Mouse (Mus musculus) midbrain, embryonic 15.5 days (tissue): ENCODE results near the gene Ogfod2. TPM values are rescaled to one million over a fixed set of nuclear protein-coding genes. Genes with fewer than 3 reads are reported as not detected.
A peak's percentile ranks its signal among the peaks of the same experiment; 100 is the strongest.

Experiments used
- ATAC-seq: fragments of 200-750 bp; cut with Nextera tagmentation; replicated peaks from 2 replicates; pipeline ENCODE4 v1.8.0; 2017; ENCODE audit warnings: moderate TSS enrichment
- H3K27ac ChIP-seq: fragments of 300-500 bp; sonication (generic); 2 replicates; pipeline ENCODE4 v1.5.1; 2015; ENCODE audit warnings: mild to moderate bottlenecking, inconsistent platforms
- H3K27me3 ChIP-seq: fragments of 300-500 bp; sonication (generic); replicated peaks from 2 replicates; pipeline ENCODE4 v1.6.1; 2015; ENCODE audit warnings: inconsistent platforms
- H3K36me3 ChIP-seq: fragments of 300-500 bp; sonication (generic); replicated peaks from 2 replicates; pipeline ENCODE4 v1.6.1; 2015; ENCODE audit warnings: inconsistent platforms
- H3K4me1 ChIP-seq: fragments of 300-500 bp; sonication (generic); 2 replicates; pipeline ENCODE4 v1.6.1; 2015; ENCODE audit warnings: inconsistent platforms
- H3K4me2 ChIP-seq: fragments of 300-500 bp; sonication (generic); 2 replicates; pipeline ENCODE4 v1.6.1; 2015; ENCODE audit warnings: inconsistent platforms, mild to moderate bottlenecking, moderate library complexity
- H3K4me3 ChIP-seq: fragments of 300-500 bp; sonication (generic); 2 replicates; pipeline ENCODE4 v1.5.1; 2015; ENCODE audit warnings: mild to moderate bottlenecking, inconsistent platforms
- H3K9ac ChIP-seq: fragments of 300-500 bp; sonication (generic); 2 replicates; pipeline ENCODE4 v1.6.1; 2015; ENCODE audit warnings: mild to moderate bottlenecking, inconsistent platforms
- H3K9me3 ChIP-seq: fragments of 300-500 bp; sonication (generic); 2 replicates; pipeline ENCODE4 v1.6.1; 2016; ENCODE audit warnings: inconsistent platforms
- WGBS: fragments of 180-500 bp; shearing (Covaris S2); methylation state at CpG from one replicate; pipeline ENCODE4 v1.1.7; 2015; ENCODE audit warnings: mixed read lengths; 5-methylcytosine and 5-hydroxymethylcytosine counted together
- polyA plus RNA-seq: library from polyadenylated mRNA; unstranded; fragments of >200 nt; fragmentation: Nextera tagmentation; extraction: Ambion mirVana; gene quantifications from 2 replicates; pipeline ENCODE4 v1.2.1, GENCODE M21; 2015

Gene Ogfod2
- polyA plus RNA-seq, 1 experiment from 2014 or later = 37.7 TPM

DNA sequence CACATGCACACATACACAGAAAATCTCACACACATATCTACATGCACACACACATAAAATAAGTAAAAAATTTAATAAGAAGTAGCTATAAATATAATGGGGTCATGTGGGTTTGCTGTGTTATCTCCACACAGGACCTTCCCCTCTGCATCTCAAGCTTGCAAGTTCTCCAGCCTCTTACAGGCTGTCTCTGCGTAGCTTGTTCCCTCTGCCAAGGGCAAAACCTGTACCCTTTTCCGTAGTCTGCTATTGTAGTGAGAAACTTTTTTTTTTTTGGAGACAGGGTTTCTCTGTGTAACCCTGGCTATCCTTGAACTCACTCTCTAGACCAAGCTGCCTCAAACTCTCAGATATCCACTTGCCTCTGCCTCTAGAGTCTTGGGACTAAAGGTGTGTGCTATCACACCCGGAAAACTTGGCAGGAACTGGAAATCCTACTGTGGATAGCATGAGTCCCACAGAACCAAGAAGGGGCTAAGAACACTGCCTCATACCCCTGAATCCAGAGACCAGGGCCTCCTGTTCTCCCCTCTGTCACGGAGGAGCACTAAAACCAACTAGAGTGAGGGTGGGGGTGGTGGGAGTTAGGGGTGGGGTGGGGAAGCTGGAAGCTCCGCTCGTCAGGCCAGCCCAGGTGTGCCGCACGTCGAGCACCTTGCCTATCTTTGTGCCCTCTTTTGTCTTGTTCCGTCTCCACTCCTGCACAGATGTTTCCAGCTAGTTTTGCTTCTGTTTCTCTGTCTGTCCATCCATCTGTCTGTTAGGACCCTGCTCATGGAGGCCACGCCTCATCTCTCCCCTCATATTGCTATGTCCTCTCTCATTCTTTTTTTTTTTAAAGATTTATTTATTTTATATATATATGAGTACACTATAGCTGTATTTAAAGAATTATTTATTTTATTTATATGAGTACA, 11.7 kb upstream of the Ogfod2 start:
- Histone ChIP-seq H3K4me1 (peaks cover 4% of the 10 kb centered on the region; the same call in 1 of the 2 replicates), H3K9me3 (no peaks in the 10 kb centered on the region), H3K4me3 (no peak overlapping the region), H3K27me3 (no peaks in the 10 kb centered on the region), H3K36me3 (no peaks in the 10 kb centered on the region), H3K27ac (no peak overlapping the region), H3K4me2 (no peak overlapping the region), H3K9ac (no peak overlapping the region)
- 92% methylated on average over 11 of the region's 11 CpGs for WGBS
- no peak for ATAC-seq

DNA sequence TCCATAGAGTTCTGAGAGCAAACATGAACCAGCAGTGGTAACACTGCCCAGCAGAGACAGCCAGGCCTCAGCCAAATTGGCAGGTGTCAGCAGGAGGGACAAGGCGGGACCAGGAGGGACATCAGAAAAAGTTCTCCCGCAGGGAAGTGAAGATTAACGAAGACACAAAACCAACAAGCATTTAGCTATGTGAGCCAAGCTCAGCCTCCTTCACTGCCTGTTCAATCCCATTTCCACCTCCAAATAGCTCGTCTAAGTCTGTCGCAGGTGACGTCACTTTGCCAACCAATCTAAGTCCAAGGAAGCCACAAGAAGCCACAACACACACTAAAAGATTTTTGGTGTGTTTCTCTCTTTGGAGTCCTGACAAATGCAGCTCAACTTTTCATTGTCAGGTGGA, 9.8 kb upstream of the Ogfod2 start:
- WGBS = 78% methylated on average over 6 of the region's 6 CpGs
- Histone ChIP-seq H3K4me3 (no peak overlapping the region), H3K9me3 (no peaks in the 10 kb centered on the region), H3K27me3 (no peaks in the 10 kb centered on the region), H3K4me1 (no peaks in the 10 kb centered on the region), H3K4me2 (no peak overlapping the region), H3K27ac (no peak overlapping the region), H3K9ac (no peak overlapping the region), H3K36me3 (no peaks in the 10 kb centered on the region)
- ATAC-seq = no peak

DNA sequence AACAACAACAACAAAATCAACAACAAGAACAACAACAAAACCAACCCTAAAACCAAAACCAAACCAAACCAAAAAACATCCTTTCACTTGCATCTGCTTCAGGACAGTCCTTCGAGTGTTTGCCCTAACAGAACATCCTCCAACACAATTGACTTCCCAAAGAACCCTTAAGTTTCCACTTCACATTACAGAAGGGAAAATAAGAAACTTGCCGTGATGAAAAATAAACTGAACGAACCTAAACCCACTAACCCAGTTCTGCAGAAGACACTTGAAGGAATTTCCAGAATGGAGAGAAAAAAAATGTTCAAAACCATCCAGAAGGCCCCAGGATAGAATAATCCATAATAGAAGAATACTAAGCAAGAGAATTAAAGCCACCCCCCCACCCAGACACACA, 9.1 kb upstream of the Ogfod2 start:
- Histone ChIP-seq H3K36me3 (no peaks in the 10 kb centered on the region), H3K27me3 (no peaks in the 10 kb centered on the region), H3K4me3 (no peak overlapping the region), H3K4me2 (no peak overlapping the region), H3K4me1 (no peaks in the 10 kb centered on the region), H3K9ac (no peak overlapping the region), H3K27ac (no peak overlapping the region), H3K9me3 (no peaks in the 10 kb centered on the region)
- no peak for ATAC-seq
- WGBS = 85% methylated on average over 3 of the region's 3 CpGs

GRCm38 (mm10) chr5:124103552-124103951, 8.5 kb upstream of the Ogfod2 start:
- ATAC-seq = no peak
- no peaks in the 10 kb centered on the region for H3K9me3 ChIP-seq
- no peaks in the 10 kb centered on the region for H3K36me3 ChIP-seq
- H3K4me3 ChIP-seq = no peak overlapping the region
- no peak overlapping the region for H3K27ac ChIP-seq
- WGBS = 92% methylated on average over 9 of the region's 9 CpGs
- no peak overlapping the region for H3K9ac ChIP-seq
- no peak overlapping the region for H3K4me2 ChIP-seq
- H3K27me3 ChIP-seq = no peaks in the 10 kb centered on the region
- no peaks in the 10 kb centered on the region for H3K4me1 ChIP-seq

GRCm38 (mm10) chr5:124111077-124111741, 888 bp upstream of the Ogfod2 start:
- Histone ChIP-seq H3K27me3 (no peaks in the 10 kb centered on the region), H3K36me3 (no peaks in the 10 kb centered on the region), H3K4me3 (peak overlapping the region; percentile 77), H3K4me1 (peaks cover 26% of the 10 kb centered on the region), H3K9me3 (no peaks in the 10 kb centered on the region), H3K9ac (peak overlapping the region; percentile 4), H3K27ac (peak overlapping the region; percentile 94), H3K4me2 (peak overlapping the region; percentile 80)
- ATAC-seq = peak; percentile 38
- 22% methylated on average over 17 of the region's 17 CpGs for WGBS

DNA sequence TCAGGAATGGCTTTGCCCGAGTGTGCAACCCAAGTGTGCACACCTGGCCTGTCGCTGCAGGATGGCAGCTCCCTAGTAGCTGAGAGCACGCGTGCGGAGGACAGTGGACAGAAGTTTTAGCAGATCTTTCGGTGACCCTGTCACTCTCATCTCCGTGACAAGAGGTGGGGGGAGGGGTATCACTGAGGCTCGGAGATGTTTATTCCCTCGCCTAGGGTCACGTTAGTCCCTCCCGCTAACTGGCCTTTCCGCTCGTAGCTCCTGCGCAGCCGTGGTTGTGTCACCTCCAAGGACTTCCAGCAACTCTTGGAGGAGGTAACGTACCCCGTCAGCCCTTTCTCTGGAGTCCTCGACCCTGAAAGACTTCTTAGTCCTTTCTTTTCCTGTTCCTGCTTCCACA, 434 bp downstream of the Ogfod2 start:
- H3K27ac ChIP-seq = peak overlapping the region; percentile 94
- peaks cover 38% of the 10 kb centered on the region for H3K4me1 ChIP-seq
- H3K36me3 ChIP-seq = no peaks in the 10 kb centered on the region
- ATAC-seq = no peak
- peak overlapping the region; percentile 80 for H3K4me2 ChIP-seq
- H3K27me3 ChIP-seq = no peaks in the 10 kb centered on the region
- H3K9ac ChIP-seq = peak overlapping the region; percentile 74
- H3K4me3 ChIP-seq = peak overlapping the region; percentile 77
- under 1% methylated on average over 18 of the region's 18 CpGs for WGBS
- H3K9me3 ChIP-seq = no peaks in the 10 kb centered on the region

- H3K4me1 ChIP-seq = peaks cover 43% of the 10 kb centered on the region
- 19% methylated on average over 14 of the region's 14 CpGs for WGBS
These were observed 933 bp downstream of the Ogfod2 start for GRCm38 (mm10) chr5:124113030-124113429.

GRCm38 (mm10) chr5:124114276-124115025, 2.4 kb downstream of the Ogfod2 start:
- Histone ChIP-seq H3K36me3 (no peaks in the 10 kb centered on the region; the same call in 1 of the 2 replicates), H3K27ac (no peak overlapping the region), H3K27me3 (no peaks in the 10 kb centered on the region), H3K9ac (no peak overlapping the region), H3K4me3 (no peak overlapping the region), H3K4me1 (peaks cover 45% of the 10 kb centered on the region), H3K4me2 (no peak overlapping the region), H3K9me3 (no peaks in the 10 kb centered on the region)
- 91% methylated on average over 24 of the region's 24 CpGs for WGBS
- ATAC-seq = no peak

More at GRCm38 (mm10) chr5:124113030-124113429, 933 bp downstream of the Ogfod2 start:
- no peak for ATAC-seq
- H3K27me3 ChIP-seq = no peaks in the 10 kb centered on the region
- H3K9me3 ChIP-seq = no peaks in the 10 kb centered on the region
- H3K4me3 ChIP-seq = peak overlapping the region; percentile 77
- H3K9ac ChIP-seq = peak overlapping the region; percentile 74
- peak overlapping the region; percentile 80 for H3K4me2 ChIP-seq
- no peaks in the 10 kb centered on the region for H3K36me3 ChIP-seq
- H3K27ac ChIP-seq = peak overlapping the region; percentile 94; the same call in 1 of the 2 replicates

GRCm38 (mm10) chr5:124115531-124115930, 3.4 kb downstream of the Ogfod2 start:
- peak overlapping the region; percentile 81 for H3K9ac ChIP-seq

DNA sequence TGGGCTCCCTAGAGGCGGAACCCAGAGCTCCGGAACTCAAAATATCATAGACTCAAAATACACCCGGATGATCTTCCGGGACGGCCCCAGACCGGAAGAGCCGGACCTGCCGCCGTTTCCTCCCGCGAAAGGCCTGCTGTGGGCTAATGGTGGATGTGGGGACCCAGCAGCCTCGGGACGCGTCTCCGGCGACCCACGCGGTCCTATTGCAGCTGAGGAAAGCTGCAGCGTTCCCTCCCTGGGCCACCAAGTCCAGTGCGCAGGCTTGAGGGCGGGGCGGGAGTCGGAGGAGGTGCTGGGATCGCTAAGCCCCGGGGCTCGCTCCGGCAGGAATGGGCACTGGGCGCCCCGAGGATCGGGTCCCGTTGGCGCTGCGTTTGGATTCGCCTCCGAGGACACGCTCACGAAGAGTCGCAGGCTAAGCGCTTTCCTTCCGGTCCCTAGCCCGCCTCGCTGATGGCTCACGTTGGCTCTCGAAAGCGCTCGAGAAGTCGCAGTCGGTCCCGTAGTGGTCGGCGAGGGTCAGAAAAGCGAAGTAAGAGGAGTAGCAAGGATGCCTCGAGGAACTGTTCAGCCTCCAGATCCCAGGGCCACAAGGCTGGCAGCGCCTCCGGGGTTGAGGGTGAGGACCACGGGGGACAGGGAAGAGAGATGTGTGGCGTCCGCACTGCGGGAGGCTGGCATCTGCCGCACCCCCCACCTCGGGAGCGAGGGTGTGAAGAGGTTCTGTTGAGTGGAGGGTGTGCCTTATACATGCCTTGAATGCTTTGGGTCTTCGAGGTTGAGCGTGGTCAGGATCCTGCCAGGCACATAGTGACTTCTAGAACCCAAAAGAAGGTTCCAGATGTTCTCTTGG, 4.1 kb downstream of the Ogfod2 start, which contains the start of gene Arl6ip4:
Arl6ip4 (plus strand) TSS at position 100 of the 856 bp plus-strand sequence.
- H3K4me1 ChIP-seq = peaks cover 40% of the 10 kb centered on the region
- H3K27ac ChIP-seq = peak within 1 kb of the TSS; percentile 83
- no peaks in the 10 kb centered on the region for H3K9me3 ChIP-seq
- peaks cover 16% of the 10 kb centered on the region; the same call in 1 of the 2 replicates for H3K36me3 ChIP-seq
- no peaks in the 10 kb centered on the region for H3K27me3 ChIP-seq
- peak within 1 kb of the TSS; percentile 97 for H3K4me2 ChIP-seq
- H3K4me3 ChIP-seq = peak within 1 kb of the TSS; percentile 76
- WGBS = 1% methylated on average over 64 of the region's 64 CpGs
- H3K9ac ChIP-seq = peak within 1 kb of the TSS; percentile 81
- ATAC-seq = peak; percentile 25

More at GRCm38 (mm10) chr5:124115531-124115930, 3.4 kb downstream of the Ogfod2 start:
- H3K36me3 ChIP-seq = peaks cover 10% of the 10 kb centered on the region; the same call in 1 of the 2 replicates
- H3K4me1 ChIP-seq = peaks cover 45% of the 10 kb centered on the region
- H3K4me3 ChIP-seq = peak overlapping the region; percentile 76
- peak overlapping the region; percentile 97 for H3K4me2 ChIP-seq
- no peaks in the 10 kb centered on the region for H3K9me3 ChIP-seq
- H3K27me3 ChIP-seq = no peaks in the 10 kb centered on the region
- ATAC-seq = no peak
- WGBS = 25% methylated on average over 7 of the region's 7 CpGs
- H3K27ac ChIP-seq = peak overlapping the region; percentile 83

GRCm38 (mm10) chr5:124119204-124119603, 7.1 kb downstream of the Ogfod2 start:
- Histone ChIP-seq H3K9me3 (no peaks in the 10 kb centered on the region), H3K27ac (no peak overlapping the region), H3K27me3 (no peaks in the 10 kb centered on the region), H3K4me3 (no peak overlapping the region), H3K4me2 (no peak overlapping the region), H3K36me3 (peaks cover 26% of the 10 kb centered on the region; the same call in 1 of the 2 replicates), H3K9ac (no peak overlapping the region), H3K4me1 (peaks cover 23% of the 10 kb centered on the region)
- 87% methylated on average over 5 of the region's 5 CpGs for WGBS
- no peak for ATAC-seq
